Mouse (Mus musculus) forebrain, embryonic 14.5 days (tissue): ENCODE data around the gene Cnst. TPM values are rescaled to one million over a fixed set of nuclear protein-coding genes. Genes with fewer than 3 reads are reported as not detected.
A peak's percentile ranks its signal among the peaks of the same experiment; 100 is the strongest.

Source experiments
- ATAC-seq: fragments of 200-750 bp; cut with Nextera tagmentation; 2 replicates; pipeline ENCODE4 v1.8.0; 2017; ENCODE audit warnings: mild to moderate bottlenecking, moderate library complexity
- DNase-seq: peaks from one replicate; pipeline ENCODE4 v3.0.0-alpha.2; 2015; ENCODE audit warnings: low spot score
- H3K27ac ChIP-seq: fragments of 300-500 bp; sonication (generic); 2 replicates; pipeline ENCODE4 v1.5.1; 2014; ENCODE audit warnings: low read depth, mild to moderate bottlenecking, control low read depth, low read length, moderate library complexity
- H3K27me3 ChIP-seq: fragments of 300-500 bp; sonication (generic); replicated peaks from 2 replicates; pipeline ENCODE4 v1.6.1; 2014; ENCODE audit warnings: low read length, control low read depth, mixed read lengths; ENCODE audit not compliant: control insufficient read depth, insufficient read depth
- H3K36me3 ChIP-seq: fragments of 300-500 bp; sonication (generic); 2 replicates; pipeline ENCODE4 v1.6.1; 2014; ENCODE audit warnings: low read length, control low read depth; ENCODE audit not compliant: control insufficient read depth, insufficient read depth
- H3K4me1 ChIP-seq: fragments of 300-500 bp; sonication (generic); 2 replicates; pipeline ENCODE4 v1.6.1; 2014; ENCODE audit warnings: antibody characterized with exemption, low read length, control low read depth; ENCODE audit not compliant: control insufficient read depth, insufficient read depth
- H3K4me2 ChIP-seq: fragments of 300-500 bp; sonication (generic); 2 replicates; pipeline ENCODE4 v1.6.1; 2014; ENCODE audit warnings: mild to moderate bottlenecking, control low read depth, low read length
- H3K4me3 ChIP-seq: fragments of 300-500 bp; sonication (generic); 2 replicates; pipeline ENCODE4 v1.5.1; 2014; ENCODE audit warnings: low read depth, low read length, control low read depth
- H3K9ac ChIP-seq: fragments of 300-500 bp; sonication (generic); 2 replicates; pipeline ENCODE4 v1.6.1; 2014; ENCODE audit warnings: mild to moderate bottlenecking, low read length, control low read depth, moderate library complexity
- H3K9me3 ChIP-seq: fragments of 300-500 bp; sonication (generic); replicated peaks from 2 replicates; pipeline ENCODE4 v1.6.1; 2016; ENCODE audit warnings: low read length, control low read depth, mixed read lengths; ENCODE audit not compliant: control insufficient read depth
- WGBS: fragments of 180-500 bp; shearing (Covaris S2); extraction: QIAGEN DNeasy Blood & Tissue Kit; methylation state at CpG from one replicate; pipeline ENCODE4 v1.1.7; 2014; 5-methylcytosine and 5-hydroxymethylcytosine counted together
- polyA plus RNA-seq: library from polyadenylated mRNA; unstranded; fragments of >200 nt; fragmentation: Nextera tagmentation; extraction: Ambion mirVana; gene quantifications from 2 replicates; pipeline ENCODE4 v1.2.1, GENCODE M21; 2014

Gene Cnst
- polyA plus RNA-seq, 1 experiment from 2014 or later: 23.3 TPM

- no peak overlapping the region for H3K4me3 ChIP-seq
- H3K27me3 ChIP-seq: no peaks in the 10 kb centered on the region
- no peaks in the 10 kb centered on the region for H3K36me3 ChIP-seq
- no peak overlapping the region for H3K4me2 ChIP-seq
- 87% methylated on average over 6 of the region's 6 CpGs for WGBS
- H3K27ac ChIP-seq: no peak overlapping the region
- ATAC-seq (no peak), DNase-seq (no peak)
- H3K9ac ChIP-seq: no peak overlapping the region
- H3K9me3 ChIP-seq: no peaks in the 10 kb centered on the region
- H3K4me1 ChIP-seq: no peaks in the 10 kb centered on the region
Observed at GRCm38 (mm10) chr1:179560845-179561430, 14.8 kb downstream of the Cnst start.

- Histone ChIP-seq H3K9me3 (no peaks in the 10 kb centered on the region), H3K27ac (no peak overlapping the region), H3K9ac (no peak overlapping the region), H3K36me3 (no peaks in the 10 kb centered on the region), H3K4me2 (no peak overlapping the region), H3K4me3 (no peak overlapping the region), H3K4me1 (no peaks in the 10 kb centered on the region), H3K27me3 (no peaks in the 10 kb centered on the region)
- 91% methylated on average over 4 of the region's 4 CpGs for WGBS
- ATAC-seq (no peak), DNase-seq (no peak)
Observed at GRCm38 (mm10) chr1:179563211-179563610, 17.0 kb downstream of the Cnst start.

GRCm38 (mm10) chr1:179563926-179564325, 17.8 kb downstream of the Cnst start:
- Histone ChIP-seq H3K4me1 (no peaks in the 10 kb centered on the region), H3K4me2 (no peak overlapping the region), H3K4me3 (no peak overlapping the region), H3K27ac (no peak overlapping the region), H3K9me3 (no peaks in the 10 kb centered on the region), H3K27me3 (no peaks in the 10 kb centered on the region), H3K36me3 (no peaks in the 10 kb centered on the region), H3K9ac (no peak overlapping the region)
- ATAC-seq: no peak
- DNase-seq: no peak
- 91% methylated on average over 5 of the region's 5 CpGs for WGBS

- H3K4me2 ChIP-seq: no peak overlapping the region
- H3K36me3 ChIP-seq: no peaks in the 10 kb centered on the region
- no peaks in the 10 kb centered on the region for H3K27me3 ChIP-seq
- no peak overlapping the region for H3K9ac ChIP-seq
- no peaks in the 10 kb centered on the region for H3K4me1 ChIP-seq
- no peak overlapping the region for H3K4me3 ChIP-seq
- H3K27ac ChIP-seq: no peak overlapping the region
- DNase-seq (peak; percentile 27), ATAC-seq (peak; percentile 18; the same call in 1 of the 2 replicates)
- H3K9me3 ChIP-seq: no peaks in the 10 kb centered on the region
- WGBS: 76% methylated on average over 7 of the region's 7 CpGs
Observed at GRCm38 (mm10) chr1:179567558-179567957, 21.4 kb downstream of the Cnst start.

- no peak overlapping the region for H3K27ac ChIP-seq
- ATAC-seq: no peak
- DNase-seq: no peak
- H3K27me3 ChIP-seq: no peaks in the 10 kb centered on the region
- H3K4me2 ChIP-seq: no peak overlapping the region
- H3K4me1 ChIP-seq: no peaks in the 10 kb centered on the region
- 95% methylated on average over 4 of the region's 4 CpGs for WGBS
- no peak overlapping the region for H3K9ac ChIP-seq
- no peak overlapping the region for H3K4me3 ChIP-seq
- no peaks in the 10 kb centered on the region for H3K9me3 ChIP-seq
- H3K36me3 ChIP-seq: no peaks in the 10 kb centered on the region
Observed at GRCm38 (mm10) chr1:179568690-179569398, 22.7 kb downstream of the Cnst start.

- DNase-seq: no peak
- Histone ChIP-seq H3K4me2 (no peak overlapping the region), H3K36me3 (no peaks in the 10 kb centered on the region), H3K9me3 (no peaks in the 10 kb centered on the region), H3K27me3 (no peaks in the 10 kb centered on the region), H3K4me1 (no peaks in the 10 kb centered on the region), H3K9ac (no peak overlapping the region), H3K27ac (no peak overlapping the region), H3K4me3 (no peak overlapping the region)
- ATAC-seq: no peak
- WGBS: 91% methylated on average over 1 of the region's 1 CpGs
Observed at GRCm38 (mm10) chr1:179570482-179570881, 24.3 kb downstream of the Cnst start.

- no peak overlapping the region for H3K4me3 ChIP-seq
- no peak overlapping the region for H3K4me2 ChIP-seq
- 88% methylated on average over 4 of the region's 4 CpGs for WGBS
- H3K27me3 ChIP-seq: no peaks in the 10 kb centered on the region
- H3K9me3 ChIP-seq: no peaks in the 10 kb centered on the region
- H3K9ac ChIP-seq: no peak overlapping the region
- H3K36me3 ChIP-seq: no peaks in the 10 kb centered on the region
- no peaks in the 10 kb centered on the region for H3K4me1 ChIP-seq
- H3K27ac ChIP-seq: no peak overlapping the region
- ATAC-seq (no peak), DNase-seq (no peak)
Observed at GRCm38 (mm10) chr1:179571686-179572085, 25.5 kb downstream of the Cnst start.

- H3K27ac ChIP-seq: no peak overlapping the region
- H3K9me3 ChIP-seq: no peaks in the 10 kb centered on the region
- no peak overlapping the region for H3K9ac ChIP-seq
- ATAC-seq: no peak
- DNase-seq: no peak
- H3K4me3 ChIP-seq: no peak overlapping the region
- no peak overlapping the region for H3K4me2 ChIP-seq
- H3K27me3 ChIP-seq: no peaks in the 10 kb centered on the region
- 87% methylated on average over 6 of the region's 6 CpGs for WGBS
- H3K36me3 ChIP-seq: no peaks in the 10 kb centered on the region
- H3K4me1 ChIP-seq: no peaks in the 10 kb centered on the region
Observed at GRCm38 (mm10) chr1:179573650-179574206, 27.6 kb downstream of the Cnst start.

- Histone ChIP-seq H3K4me2 (no peak overlapping the region), H3K27me3 (no peaks in the 10 kb centered on the region), H3K36me3 (peaks cover 14% of the 10 kb centered on the region), H3K9ac (no peak overlapping the region), H3K4me3 (no peak overlapping the region), H3K4me1 (no peaks in the 10 kb centered on the region), H3K9me3 (no peaks in the 10 kb centered on the region), H3K27ac (no peak overlapping the region)
- no peak for ATAC-seq
- WGBS: 80% methylated on average over 6 of the region's 6 CpGs
- DNase-seq: no peak
Observed at GRCm38 (mm10) chr1:179578625-179579024, 32.5 kb downstream of the Cnst start.
